Mouse (Mus musculus) cerebellum, adult 2 months (tissue): ENCODE data around the gene Grb2.

Experiments
- CTCF ChIP-seq: fragments of 200-500 bp; IDR thresholded peaks from 2 replicates; pipeline ENCODE4 v1.5.1; 2011; ENCODE audit warnings: low read depth, mild to moderate bottlenecking, control low read depth, low read length, moderate library complexity, borderline replicate concordance; ENCODE audit not compliant: insufficient read depth
- POLR2A ChIP-seq: fragments of 200-500 bp; IDR thresholded peaks from 2 replicates; pipeline ENCODE4 v1.6.1; 2011; ENCODE audit warnings: low read length, control low read depth, borderline replicate concordance; ENCODE audit not compliant: insufficient read depth

GRCm38 (mm10) chr11:115741070-115741469 is 32.7 kb upstream of the Grb2 start:
- TF ChIP-seq CTCF, result no peak
- no peak for TF ChIP-seq POLR2A
